Mouse (Mus musculus) brown adipose tissue, adult 24 weeks (tissue): ENCODE measurements around the gene Cd7. TPM values are rescaled to one million over a fixed set of nuclear protein-coding genes. Genes with fewer than 3 reads are reported as not detected.
A peak's percentile ranks its signal among the peaks of the same experiment; 100 is the strongest.

Source experiments
- H3K27ac ChIP-seq: fragments of 200-500 bp; replicated peaks from 2 replicates; pipeline ENCODE4 v1.5.1; 2012; ENCODE audit warnings: low read depth, mild to moderate bottlenecking, low read length
- H3K4me1 ChIP-seq: fragments of 200-500 bp; 2 replicates; pipeline ENCODE4 v1.6.1; 2012; ENCODE audit warnings: low read length, mixed read lengths; ENCODE audit not compliant: control insufficient read depth, insufficient read depth, insufficient read length
- H3K4me3 ChIP-seq: fragments of 200-500 bp; 2 replicates; pipeline ENCODE4 v1.5.1; 2012; ENCODE audit warnings: low read depth, mild to moderate bottlenecking, low read length, moderate library complexity; ENCODE audit not compliant: insufficient read depth
- polyA plus RNA-seq: library from polyadenylated mRNA; stranded (reverse); fragments of >200 nt; gene quantifications from 2 replicates; pipeline ENCODE4 v1.2.4, GENCODE M21; 2012; ENCODE audit not compliant: missing spikeins, insufficient read depth, insufficient read length

The Cd7 gene
- polyA plus RNA-seq, 1 experiment: not detected

GRCm38 (mm10) chr11:120990126-120990781, 49.0 kb downstream of the Cd7 start:
- peak overlapping the region; percentile 75 for H3K27ac ChIP-seq
- H3K4me1 ChIP-seq: peaks cover 35% of the 10 kb centered on the region
- H3K4me3 ChIP-seq: peak overlapping the region; percentile 99

DNA sequence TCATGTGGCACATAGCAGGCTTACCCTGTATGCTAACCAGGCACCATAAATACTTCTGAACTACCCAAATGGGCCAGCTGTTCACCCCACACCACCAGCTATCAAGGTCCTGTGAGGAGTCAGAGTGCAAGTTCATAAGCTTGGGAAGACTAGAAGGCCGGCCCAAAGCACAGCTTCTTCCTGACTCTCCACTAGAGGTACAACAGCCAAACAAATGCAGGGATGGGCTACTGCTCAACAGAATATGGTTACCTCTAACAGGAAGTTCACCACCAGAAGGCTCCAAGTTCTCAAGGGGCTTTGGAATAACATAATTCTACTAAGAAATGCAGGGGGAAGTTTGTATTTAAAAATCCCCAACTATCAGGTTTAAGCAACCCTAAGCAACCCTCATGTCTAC, 49.7 kb downstream of the Cd7 start:
- Histone ChIP-seq H3K27ac (peak overlapping the region; percentile 53), H3K4me3 (peak overlapping the region; percentile 82), H3K4me1 (peaks cover 35% of the 10 kb centered on the region)

- peak overlapping the region; percentile 1; the same call in 1 of the 2 replicates for H3K27ac ChIP-seq
- no peak overlapping the region for H3K4me3 ChIP-seq
- H3K4me1 ChIP-seq: peaks cover 42% of the 10 kb centered on the region
These were observed 50.8 kb downstream of the Cd7 start for GRCm38 (mm10) chr11:120988410-120988809.

GRCm38 (mm10) chr11:120987608-120988007, 51.6 kb downstream of the Cd7 start:
- no peak overlapping the region for H3K27ac ChIP-seq
- peaks cover 38% of the 10 kb centered on the region for H3K4me1 ChIP-seq
- no peak overlapping the region for H3K4me3 ChIP-seq

Other genes with a start within 250 kb of the Cd7 start
- 20.1 and 31.0 TPM in 2 replicates for gene Dus1l, start 243.0 kb downstream of the Cd7 start, polyA plus RNA-seq
- 5,806 and 7,060 TPM in 2 replicates for gene Fasn, start 214.9 kb downstream of the Cd7 start, polyA plus RNA-seq
- 7.1 and 11.1 TPM in 2 replicates for gene Ccdc57, start 106.5 kb downstream of the Cd7 start, polyA plus RNA-seq
- gene Slc16a3, start 90.9 kb downstream of the Cd7 start, polyA plus RNA-seq: 1.6 and 2.2 TPM in 2 replicates
- 33.8 and 36.5 TPM in 2 replicates for gene Csnk1d, start 48.1 kb downstream of the Cd7 start, polyA plus RNA-seq
- not detected in 2 replicates for gene Sectm1b, start 24.2 kb upstream of the Cd7 start, polyA plus RNA-seq
- gene Sectm1a, start 41.8 kb upstream of the Cd7 start, polyA plus RNA-seq: not detected in 2 replicates
- gene Tex19.2, start 79.3 kb upstream of the Cd7 start, polyA plus RNA-seq: not detected in 2 replicates
- not detected in 2 replicates for gene Tex19.1, start 106.7 kb upstream of the Cd7 start, polyA plus RNA-seq
- not detected in 2 replicates for gene Uts2r, start 120.9 kb upstream of the Cd7 start, polyA plus RNA-seq
- gene Hexdc, start 165.0 kb upstream of the Cd7 start, polyA plus RNA-seq: 2.1 and 3.3 TPM in 2 replicates
- gene Ogfod3, start 165.3 kb upstream of the Cd7 start, polyA plus RNA-seq: 15.7 and 18.7 TPM in 2 replicates
- gene Cybc1, start 189.9 kb upstream of the Cd7 start, polyA plus RNA-seq: 5.0 and 8.2 TPM in 2 replicates
- gene Narf, start 197.8 kb upstream of the Cd7 start, polyA plus RNA-seq: 10.4 and 12.6 TPM in 2 replicates
- 19.8 and 22.6 TPM in 2 replicates for gene Foxk2, start 220.6 kb upstream of the Cd7 start, polyA plus RNA-seq